Mouse (Mus musculus): Measurements from ENCODE around the gene Alkbh2.

DNA sequence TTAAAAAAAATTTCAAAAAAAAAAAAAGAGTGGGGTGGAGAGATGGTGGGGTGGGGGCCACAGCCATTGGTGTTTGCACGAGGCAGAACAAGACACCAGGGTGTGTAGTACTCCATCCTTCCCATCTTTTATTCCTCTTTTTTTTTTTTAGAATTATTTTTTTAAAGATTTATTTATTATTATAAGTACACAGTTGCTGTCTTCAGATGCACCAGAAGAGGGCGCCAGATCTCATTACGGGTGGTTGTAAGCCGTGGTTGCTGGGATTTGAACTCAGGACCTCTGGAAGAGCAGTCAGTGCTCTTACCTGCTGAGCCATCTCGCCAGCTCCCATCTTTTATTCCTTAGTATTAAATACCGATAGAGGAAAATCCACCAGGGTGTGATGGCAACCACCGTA lies 45.4 kb upstream of the Alkbh2 start:
- TF ChIP-seq GATA1 (IDR thresholded peaks at IDR 0.05; ENCODE audit: borderline replicate concordance, low read length) (no peak), FLI1 (IDR thresholded peaks at IDR 0.05; ENCODE audit: low read length) (no peak)
